Mouse (Mus musculus) olfactory bulb, adult 2 months (tissue): ENCODE measurements around the gene Mvd.

ENCODE experiments used
- CTCF ChIP-seq: fragments of 200-500 bp; IDR thresholded peaks from 2 replicates; pipeline ENCODE4 v1.5.1; 2012; ENCODE audit warnings: low read depth, mild to moderate bottlenecking, low read length, moderate library complexity; ENCODE audit not compliant: insufficient read depth
- POLR2A ChIP-seq: fragments of 200-500 bp; IDR thresholded peaks from 2 replicates; pipeline ENCODE4 v1.6.1; 2012; ENCODE audit warnings: mild to moderate bottlenecking, low read depth, low read length, moderate library complexity; ENCODE audit not compliant: insufficient read depth

DNA sequence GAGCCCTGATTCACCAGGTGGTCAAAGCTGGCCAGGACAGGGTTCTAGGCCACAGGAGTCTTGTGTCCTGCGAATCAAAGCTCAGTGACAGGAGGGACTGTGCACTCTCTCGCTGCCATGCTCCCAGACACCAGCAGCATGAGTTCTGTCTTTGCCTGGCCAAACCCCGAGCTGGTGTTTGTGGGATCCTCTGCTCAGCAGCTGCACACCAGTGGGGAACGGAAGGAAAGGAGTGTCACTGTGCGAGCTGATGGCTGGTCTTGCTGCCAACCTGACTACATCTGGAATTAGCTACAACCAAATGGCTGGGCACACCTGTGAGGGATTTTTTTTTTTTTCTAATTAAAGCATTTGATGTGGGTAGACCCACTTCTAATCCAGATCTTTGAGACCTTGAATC is 27.5 kb upstream of the Mvd start:
- TF ChIP-seq POLR2A (no peak), CTCF (no peak)
